Mouse (Mus musculus): ENCODE results near the gene Gabrb2. TPM values are rescaled to one million over a fixed set of nuclear protein-coding genes. Genes with fewer than 3 reads are reported as not detected.

Gabrb2 gene
- 4.1 and 9.2 TPM in 2 replicates for polyA plus RNA-seq (2016; fragmentation: Nextera tagmentation; extraction: Ambion mirVana)

GRCm38 (mm10) chr11:42418996-42419782 lies at the start of gene Gabrb2:
Gabrb2 (plus strand) TSS chr11:42419757.
- Histone ChIP-seq H3K36me3 (no peaks in the 10 kb centered on the region), H3K27me3 (ENCODE audit: low read depth, poor library complexity, severe bottlenecking) (peaks cover 20% of the 10 kb centered on the region; the same call in 1 of the 2 replicates), H3K27ac (replicated peaks) (peak within 1 kb of the TSS; percentile 87), H3K4me3 (peak within 1 kb of the TSS; percentile 67), H3K9me3 (replicated peaks) (no peaks in the 10 kb centered on the region), H3K4me1 (peaks cover 31% of the 10 kb centered on the region)
- WGBS: 29% methylated on average over 19 of the region's 20 CpGs
- DNase-seq (ENCODE audit: low spot score): no peak

- DNase-seq (ENCODE audit: low spot score): no peak
- no peak overlapping the region for H3K27ac ChIP-seq (replicated peaks)
- H3K9me3 ChIP-seq (replicated peaks): no peaks in the 10 kb centered on the region
- H3K27me3 ChIP-seq (ENCODE audit: low read depth, poor library complexity, severe bottlenecking): no peaks in the 10 kb centered on the region
- WGBS: 91% methylated on average over 2 of the region's 2 CpGs
- H3K36me3 ChIP-seq: no peaks in the 10 kb centered on the region
- H3K4me3 ChIP-seq: no peak overlapping the region
- H3K4me1 ChIP-seq: no peaks in the 10 kb centered on the region
Measured at GRCm38 (mm10) chr11:42378983-42379382, 40.6 kb upstream of the Gabrb2 start.

- Histone ChIP-seq H3K9me3 (replicated peaks) (no peaks in the 10 kb centered on the region), H3K4me1 (no peaks in the 10 kb centered on the region), H3K27me3 (ENCODE audit: low read depth, poor library complexity, severe bottlenecking) (no peaks in the 10 kb centered on the region), H3K27ac (replicated peaks) (no peak overlapping the region), H3K36me3 (no peaks in the 10 kb centered on the region), H3K4me3 (no peak overlapping the region)
- WGBS: 91% methylated on average over 4 of the region's 4 CpGs
- DNase-seq (ENCODE audit: low spot score): no peak
Measured at GRCm38 (mm10) chr11:42386486-42386885, 33.1 kb upstream of the Gabrb2 start.

- Histone ChIP-seq H3K9me3 (replicated peaks) (no peaks in the 10 kb centered on the region), H3K4me1 (no peaks in the 10 kb centered on the region), H3K27me3 (ENCODE audit: low read depth, poor library complexity, severe bottlenecking) (no peaks in the 10 kb centered on the region), H3K27ac (replicated peaks) (no peak overlapping the region), H3K36me3 (no peaks in the 10 kb centered on the region), H3K4me3 (no peak overlapping the region)
- no peak for DNase-seq (ENCODE audit: low spot score)
- 70% methylated on average over 3 of the region's 3 CpGs for WGBS
Measured at GRCm38 (mm10) chr11:42390682-42391290, 28.8 kb upstream of the Gabrb2 start.

GRCm38 (mm10) chr11:42393451-42393850 lies 26.1 kb upstream of the Gabrb2 start:
- H3K27ac ChIP-seq (replicated peaks): no peak overlapping the region
- no peaks in the 10 kb centered on the region for H3K36me3 ChIP-seq
- no peak for DNase-seq (ENCODE audit: low spot score)
- 83% methylated on average over 4 of the region's 4 CpGs for WGBS
- H3K4me3 ChIP-seq: no peak overlapping the region
- H3K27me3 ChIP-seq (ENCODE audit: low read depth, poor library complexity, severe bottlenecking): no peaks in the 10 kb centered on the region
- no peaks in the 10 kb centered on the region for H3K4me1 ChIP-seq
- H3K9me3 ChIP-seq (replicated peaks): no peaks in the 10 kb centered on the region

GRCm38 (mm10) chr11:42419791-42420633 lies 455 bp downstream of the Gabrb2 start:
- H3K27ac ChIP-seq (replicated peaks): peak overlapping the region; percentile 87
- WGBS: under 1% methylated on average over 39 of the region's 40 CpGs
- no peaks in the 10 kb centered on the region for H3K36me3 ChIP-seq
- H3K4me3 ChIP-seq: peak overlapping the region; percentile 67
- no peaks in the 10 kb centered on the region for H3K9me3 ChIP-seq (replicated peaks)
- peaks cover 20% of the 10 kb centered on the region; the same call in 1 of the 2 replicates for H3K27me3 ChIP-seq (ENCODE audit: low read depth, poor library complexity, severe bottlenecking)
- peak; percentile 69 for DNase-seq (ENCODE audit: low spot score)
- peaks cover 31% of the 10 kb centered on the region for H3K4me1 ChIP-seq

GRCm38 (mm10) chr11:42420634-42421470 lies 1.3 kb downstream of the Gabrb2 start:
- peaks cover 31% of the 10 kb centered on the region for H3K4me1 ChIP-seq
- DNase-seq (ENCODE audit: low spot score): peak; percentile 75
- H3K4me3 ChIP-seq: peak overlapping the region; percentile 67
- H3K27me3 ChIP-seq (ENCODE audit: low read depth, poor library complexity, severe bottlenecking): peaks cover 20% of the 10 kb centered on the region; the same call in 1 of the 2 replicates
- no peaks in the 10 kb centered on the region for H3K36me3 ChIP-seq
- H3K27ac ChIP-seq (replicated peaks): peak overlapping the region; percentile 87
- under 1% methylated on average over 21 of the region's 21 CpGs for WGBS
- no peaks in the 10 kb centered on the region for H3K9me3 ChIP-seq (replicated peaks)

GRCm38 (mm10) chr11:42423231-42423630 lies 3.7 kb downstream of the Gabrb2 start:
- DNase-seq (ENCODE audit: low spot score): peak; percentile 56
- H3K4me3 ChIP-seq: no peak overlapping the region
- peaks cover 20% of the 10 kb centered on the region; the same call in 1 of the 2 replicates for H3K27me3 ChIP-seq (ENCODE audit: low read depth, poor library complexity, severe bottlenecking)
- H3K27ac ChIP-seq (replicated peaks): no peak overlapping the region
- no peaks in the 10 kb centered on the region for H3K36me3 ChIP-seq
- H3K4me1 ChIP-seq: peaks cover 31% of the 10 kb centered on the region
- WGBS: 4% methylated on average over 3 of the region's 3 CpGs
- no peaks in the 10 kb centered on the region for H3K9me3 ChIP-seq (replicated peaks)

- 0 out of 2 replicates have a peak, but pooled peaks cover 3% of the 10 kb centered on the region for H3K36me3 ChIP-seq
- no peaks in the 10 kb centered on the region for H3K27me3 ChIP-seq (ENCODE audit: low read depth, poor library complexity, severe bottlenecking)
- no peaks in the 10 kb centered on the region for H3K4me1 ChIP-seq
- no peaks in the 10 kb centered on the region for H3K9me3 ChIP-seq (replicated peaks)
- DNase-seq (ENCODE audit: low spot score): no peak
- no peak overlapping the region for H3K27ac ChIP-seq (replicated peaks)
- H3K4me3 ChIP-seq: no peak overlapping the region
Measured at GRCm38 (mm10) chr11:42431495-42431894, 11.9 kb downstream of the Gabrb2 start.

- no peaks in the 10 kb centered on the region for H3K27me3 ChIP-seq (ENCODE audit: low read depth, poor library complexity, severe bottlenecking)
- 83% methylated on average over 2 of the region's 2 CpGs for WGBS
Measured at GRCm38 (mm10) chr11:42438978-42439377, 19.4 kb downstream of the Gabrb2 start.

GRCm38 (mm10) chr11:42443641-42444040 lies 24.1 kb downstream of the Gabrb2 start:
- Histone ChIP-seq H3K27ac (replicated peaks) (no peak overlapping the region), H3K9me3 (replicated peaks) (no peaks in the 10 kb centered on the region), H3K4me1 (no peaks in the 10 kb centered on the region), H3K4me3 (no peak overlapping the region), H3K27me3 (ENCODE audit: low read depth, poor library complexity, severe bottlenecking) (no peaks in the 10 kb centered on the region), H3K36me3 (no peaks in the 10 kb centered on the region)
- no peak for DNase-seq (ENCODE audit: low spot score)

More at GRCm38 (mm10) chr11:42438978-42439377, 19.4 kb downstream of the Gabrb2 start:
- DNase-seq (ENCODE audit: low spot score): no peak
- no peak overlapping the region for H3K27ac ChIP-seq (replicated peaks)
- H3K4me3 ChIP-seq: no peak overlapping the region
- H3K4me1 ChIP-seq: no peaks in the 10 kb centered on the region
- no peaks in the 10 kb centered on the region for H3K36me3 ChIP-seq
- H3K9me3 ChIP-seq (replicated peaks): no peaks in the 10 kb centered on the region

GRCm38 (mm10) chr11:42448929-42449328 lies 29.4 kb downstream of the Gabrb2 start:
- H3K4me1 ChIP-seq: no peaks in the 10 kb centered on the region
- no peak overlapping the region for H3K4me3 ChIP-seq
- no peak for DNase-seq (ENCODE audit: low spot score)
- no peaks in the 10 kb centered on the region for H3K36me3 ChIP-seq
- no peaks in the 10 kb centered on the region for H3K27me3 ChIP-seq (ENCODE audit: low read depth, poor library complexity, severe bottlenecking)
- H3K27ac ChIP-seq (replicated peaks): no peak overlapping the region
- H3K9me3 ChIP-seq (replicated peaks): no peaks in the 10 kb centered on the region
- WGBS: 83% methylated on average over 4 of the region's 4 CpGs

All from midbrain, embryonic 10.5 days (tissue).